Mouse (Mus musculus) fat pad, adult 2 months (tissue): ENCODE results near the gene Slc43a1.
"Not testable (repeated sequence)": the region's sequence is repeated elsewhere in the genome, so short reads cannot be mapped to it uniquely, and the experiment has no call there.

ENCODE experiments used
- DNase-seq: peaks from one replicate; pipeline ENCODE4 v3.0.0-alpha.2; 2011; ENCODE audit warnings: low read depth, low spot score; ENCODE audit errors: extremely low read depth

Slc43a1 gene

DNA sequence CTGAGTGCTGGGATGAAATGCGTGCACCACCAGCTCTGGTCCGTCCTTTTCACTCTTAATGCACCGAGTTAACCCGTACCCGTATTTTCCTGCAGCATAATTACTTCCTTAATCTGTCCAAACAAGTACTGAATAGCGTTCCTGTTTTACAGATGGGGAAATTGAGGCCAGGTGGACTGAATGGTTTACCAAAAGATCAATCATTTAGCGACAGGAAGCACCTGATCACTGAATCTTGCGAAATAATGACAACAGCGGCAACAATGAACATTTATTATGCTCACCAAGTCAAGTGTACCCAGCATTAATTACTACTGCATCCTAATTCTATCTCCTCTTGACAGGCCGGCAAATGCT, at the start of gene Slc43a1:
Gene Slc43a1 (plus strand): TSS at position 258 of the 357 bp plus-strand sequence.
- DNase-seq = no peak

GRCm38 (mm10) chr2:84790418-84790817, 48.2 kb upstream of the Slc43a1 start:
- DNase-seq = no peak

- no peak for DNase-seq
These were observed 46.1 kb upstream of the Slc43a1 start for GRCm38 (mm10) chr2:84792516-84792915.

DNA sequence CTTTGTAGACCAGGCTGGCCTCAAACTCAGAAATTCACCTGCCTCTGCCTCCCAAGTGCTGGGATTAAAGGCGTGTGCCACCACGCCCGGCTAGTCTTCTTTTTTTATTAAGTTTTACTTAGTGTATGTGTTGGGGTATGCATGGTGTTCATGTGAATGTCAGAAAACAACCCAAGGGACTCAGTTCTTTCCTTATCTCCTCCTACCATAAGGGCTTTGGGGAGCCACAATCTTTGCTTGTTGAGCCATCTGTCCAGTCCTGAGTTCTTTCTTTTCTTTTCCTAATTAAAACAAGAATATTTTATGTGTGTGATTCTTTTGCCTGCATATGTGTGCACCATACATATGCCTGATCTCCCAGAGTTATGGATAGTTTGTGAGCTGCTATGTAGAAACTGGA, 45.5 kb upstream of the Slc43a1 start:
- DNase-seq = no peak

- DNase-seq = no peak
These were observed 44.8 kb upstream of the Slc43a1 start for GRCm38 (mm10) chr2:84793871-84794270.

GRCm38 (mm10) chr2:84797833-84798492, 40.7 kb upstream of the Slc43a1 start:
- no peak for DNase-seq

- no peak for DNase-seq
These were observed 40.1 kb upstream of the Slc43a1 start, which contains the start of gene Ube2l6 for GRCm38 (mm10) chr2:84798493-84798921. Gene Ube2l6 (plus strand): TSS chr2:84798828.

DNA sequence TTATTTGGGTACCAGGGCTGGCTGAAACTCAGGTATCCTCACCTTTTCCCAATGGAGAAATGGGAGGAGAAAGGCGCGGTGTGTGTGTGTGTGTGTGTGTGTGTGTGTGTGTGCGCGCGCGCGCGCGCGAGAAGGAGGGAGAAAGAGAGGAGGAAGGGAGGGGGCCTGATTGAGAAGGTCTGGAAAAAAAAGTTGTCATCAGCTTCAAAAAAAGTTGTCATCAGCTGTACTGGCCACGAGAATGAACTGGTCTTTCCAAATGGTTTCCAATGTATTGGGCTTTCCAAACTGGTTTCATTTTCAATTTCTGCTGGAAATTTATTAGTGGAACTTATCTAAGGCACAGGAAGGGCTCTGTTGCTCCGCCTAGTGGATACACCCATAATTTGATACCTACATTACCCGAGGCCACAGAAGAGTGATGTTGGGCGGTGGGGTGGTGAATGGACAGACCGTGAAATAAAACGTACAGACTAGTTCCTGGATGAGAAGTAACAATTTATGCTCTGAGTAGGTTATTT, 39.5 kb upstream of the Slc43a1 start:
- no peak for DNase-seq

DNA sequence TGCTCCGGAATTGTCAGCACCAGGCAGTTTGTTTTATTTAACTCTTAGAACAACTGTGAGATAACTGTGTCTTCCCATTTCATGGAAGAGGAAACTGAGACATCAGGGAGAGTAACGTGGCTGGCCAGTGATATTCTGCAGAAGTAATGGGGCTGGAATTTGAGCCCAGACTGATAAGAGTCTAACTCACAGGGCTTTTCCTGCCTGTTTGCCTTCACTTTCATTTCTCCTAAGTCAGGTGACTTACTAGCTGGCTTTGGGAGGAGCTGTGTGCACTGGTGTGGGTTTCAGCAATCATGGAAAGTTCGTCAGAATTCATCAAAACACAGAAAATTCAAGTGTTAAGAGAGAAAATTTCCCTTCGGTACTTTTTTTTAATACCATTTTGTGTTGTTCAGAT, 38.3 kb upstream of the Slc43a1 start:
- DNase-seq = no peak

DNA sequence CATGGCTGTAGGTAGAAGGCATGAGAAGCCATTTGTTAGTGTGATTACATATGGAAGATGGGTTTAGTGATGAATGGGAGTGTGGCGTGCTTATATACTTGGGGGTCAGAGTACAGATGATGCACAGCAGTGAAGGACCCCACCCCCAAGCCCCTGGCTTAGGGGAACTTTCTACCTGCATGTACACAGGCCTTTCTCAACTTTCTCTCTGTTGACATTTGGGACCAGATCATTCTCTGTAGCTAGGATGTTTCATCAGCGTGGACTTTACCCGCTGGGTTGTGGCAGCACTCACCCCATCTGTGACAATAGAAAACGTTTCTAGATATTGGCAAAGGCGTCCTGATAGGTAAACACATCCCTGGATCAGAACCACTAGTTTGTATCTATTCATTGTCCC, 37.4 kb upstream of the Slc43a1 start:
- DNase-seq = not testable (repeated sequence)

DNA sequence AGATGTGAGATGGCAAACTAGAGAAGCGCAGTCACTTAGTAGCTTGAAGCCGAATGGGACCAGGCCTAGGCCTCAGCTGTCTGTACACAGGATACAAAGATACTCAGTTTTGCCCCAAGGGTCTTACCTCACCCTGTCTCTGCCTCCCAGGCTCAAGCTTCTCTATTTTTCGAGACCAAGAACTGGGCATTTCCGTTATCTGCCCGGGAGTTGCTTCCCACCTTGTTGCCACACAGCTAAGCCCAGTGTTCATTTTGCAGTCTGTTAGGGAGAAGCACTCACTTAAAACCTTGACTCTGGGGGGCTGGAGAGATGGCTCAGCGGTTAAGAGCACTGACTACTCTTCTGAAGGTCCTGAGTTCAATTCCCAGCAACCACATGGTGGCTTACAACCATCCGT, 34.7 kb upstream of the Slc43a1 start:
- no peak for DNase-seq

DNA sequence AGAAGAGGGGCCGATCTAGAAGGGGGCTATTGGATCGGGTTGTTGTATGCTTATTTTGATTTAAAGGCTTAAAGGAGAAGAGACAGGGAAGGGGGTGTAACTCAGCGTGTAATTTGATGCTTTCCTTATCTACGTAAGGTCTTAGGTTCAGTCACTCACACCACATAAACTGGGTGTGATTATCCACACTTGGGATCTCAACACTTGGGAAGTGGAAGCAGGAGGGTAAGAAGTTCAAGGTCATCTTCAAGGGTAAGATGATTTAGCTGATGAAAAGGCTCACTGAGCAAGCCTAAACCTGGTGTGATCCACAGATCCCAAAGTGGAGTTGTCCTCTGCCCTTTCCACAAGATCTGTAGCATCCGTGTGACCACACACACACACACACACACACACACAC, 32.1 kb upstream of the Slc43a1 start:
- DNase-seq = no peak

- no peak for DNase-seq
These were observed 29.3 kb upstream of the Slc43a1 start for GRCm38 (mm10) chr2:84809330-84809729.

- DNase-seq = no peak
These were observed 28.1 kb upstream of the Slc43a1 start for GRCm38 (mm10) chr2:84810526-84810885.

- DNase-seq = no peak
These were observed 27.6 kb upstream of the Slc43a1 start for GRCm38 (mm10) chr2:84810886-84811577.

DNA sequence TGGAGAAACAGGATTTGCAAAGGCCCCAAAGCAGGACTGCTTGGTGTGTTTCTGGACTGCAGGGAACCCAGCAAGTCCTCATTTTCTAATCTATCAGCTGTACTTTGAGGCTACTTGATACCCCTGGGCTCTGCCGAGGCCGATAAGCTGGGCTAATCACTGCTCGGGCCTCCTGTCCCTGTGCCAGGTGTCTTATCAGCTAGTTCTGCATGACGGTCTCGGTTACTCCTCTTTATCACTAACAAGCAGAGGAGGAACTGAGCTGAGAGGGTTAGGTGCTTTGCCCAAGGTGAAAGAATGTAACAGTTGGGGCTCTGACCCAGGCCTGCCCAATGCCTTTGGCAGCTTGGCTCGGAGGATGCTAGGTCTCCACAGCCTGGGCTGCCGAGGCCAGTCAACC, 26.8 kb upstream of the Slc43a1 start:
- no peak for DNase-seq

DNA sequence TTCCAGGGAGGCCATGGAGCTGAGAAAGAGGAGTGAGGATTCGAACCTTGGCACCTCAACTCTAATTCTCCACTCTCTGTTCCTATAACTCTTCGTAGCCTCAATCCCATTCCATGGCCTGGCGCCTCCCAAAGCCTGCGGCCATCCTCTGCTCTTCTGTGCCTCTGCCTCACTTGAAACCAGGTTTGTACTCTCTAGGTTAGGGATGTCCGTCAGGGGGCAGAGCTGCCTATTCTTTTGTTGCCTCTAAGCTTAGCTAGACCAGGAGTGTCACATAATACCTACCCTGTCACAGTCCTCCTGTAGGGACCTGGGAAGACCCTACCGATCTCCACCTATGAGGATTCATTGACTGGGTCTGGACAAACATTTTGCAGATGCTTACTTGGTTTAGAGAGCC, 26.0 kb upstream of the Slc43a1 start:
- DNase-seq = no peak

DNA sequence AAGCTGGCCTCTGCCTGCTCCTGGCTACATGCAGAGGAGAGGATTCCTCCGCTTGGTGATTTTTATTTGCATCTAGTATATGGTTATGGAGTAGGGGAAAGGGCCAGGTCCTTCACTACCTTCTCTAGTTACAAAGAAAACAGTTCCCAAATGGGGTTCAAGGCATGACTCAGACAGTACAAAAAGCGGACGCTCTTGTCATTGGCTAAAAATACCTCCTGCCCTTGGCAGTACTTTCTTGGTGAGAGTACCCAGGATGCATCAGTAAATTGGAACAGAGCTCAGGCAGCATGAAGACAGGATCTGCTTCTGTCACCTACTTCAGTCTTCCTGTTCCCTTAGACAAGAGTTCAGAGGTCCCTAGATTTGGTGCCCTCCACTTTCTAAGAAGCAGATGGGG, 18.8 kb upstream of the Slc43a1 start:
- DNase-seq = no peak

DNA sequence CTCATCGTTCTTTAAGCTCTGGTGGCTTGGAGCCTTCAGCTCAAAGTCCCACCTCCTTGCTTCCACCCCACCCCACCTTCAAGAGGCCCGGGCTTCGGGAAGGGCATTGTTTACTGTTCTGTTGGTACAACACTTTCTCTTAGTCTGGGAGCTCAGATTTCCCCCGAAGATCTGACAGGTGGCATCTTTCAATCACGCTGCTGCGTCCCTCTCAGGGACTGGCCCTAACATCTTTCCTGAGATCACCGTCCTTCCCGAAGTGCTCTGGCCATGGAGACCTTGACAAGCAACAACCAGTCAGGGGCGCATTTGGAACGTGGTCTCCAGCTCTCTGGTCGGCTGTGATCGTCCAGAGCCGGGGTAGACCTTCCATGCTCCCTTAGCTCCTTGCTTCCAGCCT, 16.1 kb upstream of the Slc43a1 start, which contains the start of gene Smtnl1:
Gene Smtnl1 (minus strand): TSS at position 101 of the 400 bp plus-strand sequence.
- DNase-seq = no peak

DNA sequence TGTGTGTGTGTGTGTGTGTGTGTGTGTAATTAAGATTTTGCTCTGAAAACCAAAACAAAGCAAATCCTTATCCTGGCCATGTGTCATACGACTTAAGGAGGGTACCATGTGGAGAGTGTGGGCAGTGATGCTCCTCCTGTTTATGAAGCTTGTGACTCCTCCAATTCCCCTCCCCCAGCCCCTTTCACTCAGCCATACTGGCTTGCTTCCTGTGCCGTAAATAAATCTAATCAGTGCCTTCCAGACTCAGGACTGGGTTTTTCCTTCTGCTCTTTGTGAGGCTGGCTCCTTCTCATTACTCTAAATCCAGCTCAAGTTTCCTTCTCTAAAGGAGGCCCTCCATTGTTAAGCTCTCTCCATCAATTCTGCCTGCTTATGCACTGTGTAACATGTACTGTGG, 15.4 kb upstream of the Slc43a1 start:
- no peak for DNase-seq

GRCm38 (mm10) chr2:84826488-84827282, 12.0 kb upstream of the Slc43a1 start, which contains the start of gene Timm10:
Gene Timm10 (plus strand): TSS chr2:84826997.
- DNase-seq = peak; percentile 76
